Mouse (Mus musculus) midbrain, embryonic 12.5 days (tissue): ENCODE measurements around the gene Wfdc11. TPM values are rescaled to one million over a fixed set of nuclear protein-coding genes. Genes with fewer than 3 reads are reported as not detected.
"Not testable (repeated sequence)": the region's sequence is repeated elsewhere in the genome, so short reads cannot be mapped to it uniquely, and the experiment has no call there.

ENCODE experiments used
- ATAC-seq: fragments of 200-750 bp; cut with Nextera tagmentation; 2 replicates; pipeline ENCODE4 v1.8.0; 2017; ENCODE audit warnings: low read depth, moderate TSS enrichment, moderate library complexity; ENCODE audit not compliant: low FRiP score
- H3K27ac ChIP-seq: fragments of 300-500 bp; sonication (generic); replicated peaks from 2 replicates; pipeline ENCODE4 v1.5.1; 2016; ENCODE audit warnings: mild to moderate bottlenecking
- H3K27me3 ChIP-seq: fragments of 300-500 bp; sonication (generic); 2 replicates; pipeline ENCODE4 v1.6.1; 2016; ENCODE audit warnings: mild to moderate bottlenecking
- H3K36me3 ChIP-seq: fragments of 300-500 bp; sonication (generic); 2 replicates; pipeline ENCODE4 v1.6.1; 2016
- H3K4me1 ChIP-seq: fragments of 300-500 bp; sonication (generic); 2 replicates; pipeline ENCODE4 v1.6.1; 2016
- H3K4me2 ChIP-seq: fragments of 300-500 bp; sonication (generic); replicated peaks from 2 replicates; pipeline ENCODE4 v1.6.1; 2016; ENCODE audit warnings: mild to moderate bottlenecking, moderate library complexity
- H3K4me3 ChIP-seq: fragments of 300-500 bp; sonication (generic); 2 replicates; pipeline ENCODE4 v1.5.1; 2016; ENCODE audit warnings: mild to moderate bottlenecking
- H3K9ac ChIP-seq: fragments of 300-500 bp; sonication (generic); replicated peaks from 2 replicates; pipeline ENCODE4 v1.6.1; 2016; ENCODE audit warnings: mild to moderate bottlenecking, moderate library complexity
- H3K9me3 ChIP-seq: fragments of 300-500 bp; sonication (generic); 2 replicates; pipeline ENCODE4 v1.6.1; 2016; ENCODE audit warnings: mild to moderate bottlenecking
- WGBS: fragments of 180-500 bp; shearing (Covaris S2); methylation state at CpG from one replicate; pipeline ENCODE4 v1.1.7; 2016; 5-methylcytosine and 5-hydroxymethylcytosine counted together
- polyA plus RNA-seq: library from polyadenylated mRNA; unstranded; fragments of >200 nt; fragmentation: Nextera tagmentation; extraction: Ambion mirVana; gene quantifications from 2 replicates; pipeline ENCODE4 v1.2.1, GENCODE M21; 2016

The Wfdc11 gene
- not detected in 2 replicates for polyA plus RNA-seq

- Histone ChIP-seq H3K4me1 (no peaks in the 10 kb centered on the region), H3K27ac (no peak within 1 kb of the TSS), H3K9ac (no peak within 1 kb of the TSS), H3K27me3 (no peaks in the 10 kb centered on the region), H3K4me3 (no peak within 1 kb of the TSS), H3K4me2 (no peak within 1 kb of the TSS), H3K9me3 (no peaks in the 10 kb centered on the region; the same call in 1 of the 2 replicates), H3K36me3 (no peaks in the 10 kb centered on the region)
- ATAC-seq: no peak
- 84% methylated on average over 7 of the region's 7 CpGs for WGBS
These were observed at the start of gene Wfdc11 for GRCm38 (mm10) chr2:164673987-164674386. TSS of gene Wfdc11 (minus strand) at chr2:164674087.

- Histone ChIP-seq H3K27ac (no peak overlapping the region), H3K4me3 (no peak overlapping the region), H3K4me1 (no peaks in the 10 kb centered on the region), H3K36me3 (no peaks in the 10 kb centered on the region), H3K27me3 (peaks cover 7% of the 10 kb centered on the region; the same call in 1 of the 2 replicates), H3K9me3 (no peaks in the 10 kb centered on the region), H3K9ac (no peak overlapping the region), H3K4me2 (no peak overlapping the region)
- 61% methylated on average over 4 of the region's 4 CpGs for WGBS
- no peak for ATAC-seq
These were observed 49.4 kb upstream of the Wfdc11 start for GRCm38 (mm10) chr2:164723276-164723675.

- not testable (repeated sequence) for H3K9ac ChIP-seq, H3K9me3 ChIP-seq, H3K4me3 ChIP-seq, H3K36me3 ChIP-seq, H3K4me2 ChIP-seq, H3K27me3 ChIP-seq, H3K4me1 ChIP-seq, H3K27ac ChIP-seq, ATAC-seq
- WGBS: 91% methylated on average over 23 of the region's 23 CpGs
These were observed 42.4 kb upstream of the Wfdc11 start for GRCm38 (mm10) chr2:164716194-164716786.

GRCm38 (mm10) chr2:164715005-164715404 is 41.1 kb upstream of the Wfdc11 start, which contains the start of gene Spint5:
TSS of gene Spint5 (plus strand) at chr2:164715305.
- no peaks in the 10 kb centered on the region for H3K36me3 ChIP-seq
- H3K9me3 ChIP-seq: no peaks in the 10 kb centered on the region
- no peaks in the 10 kb centered on the region for H3K4me1 ChIP-seq
- H3K27ac ChIP-seq: no peak within 1 kb of the TSS
- no peak within 1 kb of the TSS for H3K9ac ChIP-seq
- no peak within 1 kb of the TSS for H3K4me2 ChIP-seq
- H3K4me3 ChIP-seq: no peak within 1 kb of the TSS
- 73% methylated on average over 6 of the region's 6 CpGs for WGBS
- ATAC-seq: no peak
- H3K27me3 ChIP-seq: no peaks in the 10 kb centered on the region

GRCm38 (mm10) chr2:164705991-164706390 is 32.1 kb upstream of the Wfdc11 start:
- no peaks in the 10 kb centered on the region for H3K9me3 ChIP-seq
- H3K4me2 ChIP-seq: no peak overlapping the region
- H3K36me3 ChIP-seq: no peaks in the 10 kb centered on the region
- 94% methylated on average over 14 of the region's 14 CpGs for WGBS
- no peak overlapping the region for H3K9ac ChIP-seq
- ATAC-seq: no peak
- no peaks in the 10 kb centered on the region for H3K27me3 ChIP-seq
- no peak overlapping the region for H3K27ac ChIP-seq
- H3K4me1 ChIP-seq: no peaks in the 10 kb centered on the region
- no peak overlapping the region for H3K4me3 ChIP-seq

- WGBS: 85% methylated on average over 6 of the region's 6 CpGs
These were observed 31.4 kb upstream of the Wfdc11 start for GRCm38 (mm10) chr2:164705328-164705727.

GRCm38 (mm10) chr2:164704235-164704634 is 30.3 kb upstream of the Wfdc11 start:
- ATAC-seq: no peak
- Histone ChIP-seq H3K4me1 (no peaks in the 10 kb centered on the region), H3K9me3 (no peaks in the 10 kb centered on the region), H3K4me3 (no peak overlapping the region), H3K4me2 (no peak overlapping the region), H3K36me3 (no peaks in the 10 kb centered on the region), H3K27me3 (no peaks in the 10 kb centered on the region), H3K9ac (no peak overlapping the region), H3K27ac (no peak overlapping the region)
- 73% methylated on average over 5 of the region's 5 CpGs for WGBS

More at GRCm38 (mm10) chr2:164705328-164705727, 31.4 kb upstream of the Wfdc11 start:
- no peak overlapping the region for H3K4me2 ChIP-seq
- no peaks in the 10 kb centered on the region for H3K36me3 ChIP-seq
- no peaks in the 10 kb centered on the region for H3K9me3 ChIP-seq
- H3K9ac ChIP-seq: no peak overlapping the region
- H3K4me1 ChIP-seq: no peaks in the 10 kb centered on the region
- no peak for ATAC-seq
- H3K4me3 ChIP-seq: no peak overlapping the region
- no peak overlapping the region for H3K27ac ChIP-seq
- no peaks in the 10 kb centered on the region for H3K27me3 ChIP-seq

GRCm38 (mm10) chr2:164701761-164702160 is 27.9 kb upstream of the Wfdc11 start:
- Histone ChIP-seq H3K9ac (no peak overlapping the region), H3K4me2 (no peak overlapping the region), H3K36me3 (no peaks in the 10 kb centered on the region), H3K4me3 (no peak overlapping the region), H3K9me3 (no peaks in the 10 kb centered on the region), H3K4me1 (no peaks in the 10 kb centered on the region), H3K27ac (no peak overlapping the region), H3K27me3 (no peaks in the 10 kb centered on the region)
- no peak for ATAC-seq
- WGBS: 82% methylated on average over 5 of the region's 5 CpGs

GRCm38 (mm10) chr2:164700959-164701358 is 27.1 kb upstream of the Wfdc11 start:
- H3K9ac ChIP-seq: no peak overlapping the region
- no peak for ATAC-seq
- H3K27me3 ChIP-seq: no peaks in the 10 kb centered on the region
- H3K27ac ChIP-seq: no peak overlapping the region
- no peak overlapping the region for H3K4me2 ChIP-seq
- no peaks in the 10 kb centered on the region for H3K9me3 ChIP-seq
- no peaks in the 10 kb centered on the region for H3K4me1 ChIP-seq
- WGBS: 84% methylated on average over 5 of the region's 5 CpGs
- H3K4me3 ChIP-seq: no peak overlapping the region
- H3K36me3 ChIP-seq: no peaks in the 10 kb centered on the region

- no peak for ATAC-seq
- H3K4me1 ChIP-seq: no peaks in the 10 kb centered on the region
These were observed 24.3 kb upstream of the Wfdc11 start, which contains the start of gene Spint4 for GRCm38 (mm10) chr2:164698201-164698600. TSS of gene Spint4 (plus strand) at chr2:164698501.

GRCm38 (mm10) chr2:164684807-164685206 is 10.9 kb upstream of the Wfdc11 start, which contains the start of gene Wfdc13:
TSS of gene Wfdc13 (plus strand) at chr2:164685107.
- H3K9ac ChIP-seq: no peak within 1 kb of the TSS
- no peak for ATAC-seq
- H3K27ac ChIP-seq: no peak within 1 kb of the TSS
- H3K4me1 ChIP-seq: no peaks in the 10 kb centered on the region
- H3K9me3 ChIP-seq: no peaks in the 10 kb centered on the region
- no peaks in the 10 kb centered on the region for H3K27me3 ChIP-seq
- no peak within 1 kb of the TSS for H3K4me3 ChIP-seq
- 51% methylated on average over 3 of the region's 3 CpGs for WGBS
- no peak within 1 kb of the TSS for H3K4me2 ChIP-seq
- no peaks in the 10 kb centered on the region for H3K36me3 ChIP-seq

More at GRCm38 (mm10) chr2:164698201-164698600, 24.3 kb upstream of the Wfdc11 start, which contains the start of gene Spint4:
- Histone ChIP-seq H3K9ac (no peak within 1 kb of the TSS), H3K27me3 (no peaks in the 10 kb centered on the region), H3K4me3 (no peak within 1 kb of the TSS), H3K9me3 (no peaks in the 10 kb centered on the region), H3K4me2 (no peak within 1 kb of the TSS), H3K36me3 (no peaks in the 10 kb centered on the region), H3K27ac (no peak within 1 kb of the TSS)
- 77% methylated on average over 4 of the region's 4 CpGs for WGBS

- Histone ChIP-seq H3K27ac (no peak overlapping the region), H3K4me1 (peaks cover 4% of the 10 kb centered on the region; the same call in 1 of the 2 replicates), H3K4me3 (no peak overlapping the region), H3K9ac (no peak overlapping the region), H3K27me3 (no peaks in the 10 kb centered on the region), H3K9me3 (no peaks in the 10 kb centered on the region), H3K36me3 (no peaks in the 10 kb centered on the region), H3K4me2 (no peak overlapping the region)
- 57% methylated on average over 3 of the region's 3 CpGs for WGBS
- ATAC-seq: no peak
These were observed 6.0 kb upstream of the Wfdc11 start for GRCm38 (mm10) chr2:164679906-164680305.
